Mouse (Mus musculus) gastrocnemius, adult 2 months (tissue): ENCODE measurements around the gene Gtf2b. TPM values are rescaled to one million over a fixed set of nuclear protein-coding genes. Genes with fewer than 3 reads are reported as not detected.

ENCODE experiments used
- DNase-seq: peaks from one replicate; pipeline ENCODE4 v3.0.0; 2022
- H3K27ac ChIP-seq: fragments of 200-600 bp; 2 replicates; pipeline ENCODE4 v1.8.1; 2022; ENCODE audit warnings: mild to moderate bottlenecking
- H3K4me3 ChIP-seq: fragments of 200-600 bp; 2 replicates; pipeline ENCODE4 v1.8.1; 2022; ENCODE audit warnings: mild to moderate bottlenecking, moderate library complexity
- CTCF ChIP-seq: fragments of 200-600 bp; IDR thresholded peaks from 2 replicates; pipeline ENCODE4 v1.8.1; 2022; ENCODE audit warnings: antibody characterized with exemption, mild to moderate bottlenecking, moderate library complexity
- intact Hi-C: fragments of 180-260 bp; cut with DNase I; formaldehyde crosslinking; loops from one replicate; pipeline ENCODE4 v1.15.1; 2025
- total RNA-seq, 2 experiments: library from RNA; stranded (reverse); gene quantifications; 2 replicates each; pipeline ENCODE4 v1.2.3; 2021

Gene Gtf2b
- total RNA-seq, 2 experiments from 2014 or later, result 13.9 to 14.1 TPM

DNA sequence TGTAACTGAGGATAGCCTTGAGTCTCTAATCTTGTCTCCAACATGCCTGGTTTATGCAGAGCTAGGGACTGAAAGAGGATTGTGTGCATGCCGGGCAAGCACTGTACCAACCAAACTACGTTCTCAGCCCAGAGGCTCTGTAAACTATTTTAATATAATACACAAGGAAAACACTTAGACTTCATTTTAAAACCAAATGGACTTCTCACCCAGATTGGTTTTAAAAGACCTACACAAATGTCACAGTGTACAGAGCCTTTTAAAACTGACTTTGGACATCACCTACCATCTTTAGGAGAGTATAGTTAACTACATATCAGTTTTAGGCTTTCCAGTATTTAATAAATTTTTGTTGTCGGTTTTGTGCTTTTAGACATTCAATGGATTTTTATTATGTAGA, 68.1 kb downstream of the Gtf2b start:
- intact Hi-C loops, result no loop called here
- Histone ChIP-seq H3K4me3 (no peak overlapping the region), H3K27ac (no peak overlapping the region)
- no peak for TF ChIP-seq CTCF
- DNase-seq, result no peak

Other genes with a start within 250 kb of the Gtf2b start
- gene Gbp7, start 234.7 kb upstream of the Gtf2b start, total RNA-seq, result 10 to 100 TPM in 1 of 2 experiments, 1 to 10 TPM in 1; 6.3 to 28.4 TPM
- gene Gbp3, start 205.0 kb upstream of the Gtf2b start, total RNA-seq, result 1 to 10 TPM; 2.9 to 3.0 TPM
- gene Gbp2b, start 170.2 kb upstream of the Gtf2b start, total RNA-seq, result under 1 TPM in 1 of 2 experiments, not detected in 1; 0.17 TPM
- gene Gbp2, start 144.4 kb upstream of the Gtf2b start, total RNA-seq, result 1 to 10 TPM; 2.9 to 3.2 TPM
- gene Kyat3, start 64.0 kb upstream of the Gtf2b start, total RNA-seq, result 10 to 100 TPM in 1 of 2 experiments, 1 to 10 TPM in 1; 9.5 to 14.0 TPM
- gene Pkn2, start 117.0 kb downstream of the Gtf2b start, total RNA-seq, result 10 to 100 TPM; 43.9 to 46.9 TPM